Mouse (Mus musculus) myocyte (in vitro differentiated cells): ENCODE data around the gene Grk5.

Experiments
- CEBPB ChIP-seq: IDR thresholded peaks from 2 replicates; pipeline ENCODE4 v1.6.1; 2011; ENCODE audit warnings: mild to moderate bottlenecking, moderate library complexity; ENCODE audit not compliant: poor library complexity, insufficient read depth, severe bottlenecking
- E2F4 ChIP-seq: IDR thresholded peaks from one replicate; pipeline ENCODE4 v1.6.1; 2011; ENCODE audit warnings: mild to moderate bottlenecking, control low read depth, moderate library complexity; ENCODE audit not compliant: insufficient read depth
- MYOD1 ChIP-seq, 3 experiments: IDR thresholded peaks; one replicate each; pipeline ENCODE4 v1.6.1; 2011; ENCODE audit warnings: control low read depth in 2 of 3, low read depth in 2 of 3, mild to moderate bottlenecking in 2 of 3, moderate library complexity in 1 of 3; ENCODE audit not compliant: insufficient read length in 2 of 3, control insufficient read depth in 1 of 3
- POLR2A ChIP-seq: IDR thresholded peaks from one replicate; pipeline ENCODE4 v1.6.1; 2011; ENCODE audit warnings: low read depth, mild to moderate bottlenecking, control low read depth, moderate library complexity; ENCODE audit not compliant: insufficient read length
- TCF12 ChIP-seq: IDR thresholded peaks from one replicate; pipeline ENCODE4 v1.6.1; 2011; ENCODE audit warnings: mild to moderate bottlenecking, control low read depth; ENCODE audit not compliant: poor library complexity, insufficient read depth, severe bottlenecking
- TCF3 ChIP-seq: IDR thresholded peaks from one replicate; pipeline ENCODE4 v1.6.1; 2011; ENCODE audit warnings: low read depth, control low read depth; ENCODE audit not compliant: insufficient read length

DNA sequence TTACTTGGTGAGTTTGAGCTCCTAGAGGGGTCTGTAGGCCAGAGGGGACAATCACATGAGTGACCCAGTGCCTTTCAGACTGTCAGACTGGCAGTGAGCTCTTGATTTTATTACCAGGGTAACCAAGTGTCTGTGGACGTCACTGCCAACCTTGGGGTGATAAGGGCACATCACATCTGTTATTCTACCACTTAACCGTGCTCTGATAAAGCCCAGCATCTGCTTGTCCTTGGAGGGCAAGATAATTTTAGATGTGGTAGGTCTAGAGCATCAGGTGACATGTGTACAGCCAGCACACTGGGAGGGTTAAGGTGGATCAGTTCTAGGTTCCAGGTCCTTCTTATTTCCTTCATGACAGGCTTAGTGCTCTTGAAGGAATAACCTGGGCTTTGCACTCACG lies 104.7 kb downstream of the Grk5 start:
- TF ChIP-seq POLR2A (no peak), CEBPB (no peak), MYOD1 (IDR thresholded peaks at IDR 0.05; ENCODE audit: control insufficient read depth in 1 of 3, insufficient read length in 2 of 3, low read depth in 2 of 3) (no peak), E2F4 (no peak), TCF3 (no peak), TCF12 (no peak)
